Mouse (Mus musculus) adrenal gland, adult 10 weeks (tissue): Measurements from ENCODE around the gene Crbn. TPM values are rescaled to one million over a fixed set of nuclear protein-coding genes. Genes with fewer than 3 reads are reported as not detected.

ENCODE experiments used
- polyA plus RNA-seq: library from polyadenylated mRNA; stranded (reverse); fragments of 350-450 nt; fragmentation: Illumina TruSeq; extraction: RNeasy Lipid Tissue Mini Kit (QIAGEN cat#74804); gene quantifications from one replicate; pipeline ENCODE4 v1.2.3, GENCODE M21; 2014; ENCODE audit warnings: low read depth, low replicate concordance

The Crbn gene
- 141 TPM for polyA plus RNA-seq

GRCm38 (mm10) chr6:106799333-106800226 is at the start of gene Crbn:
Gene Crbn (minus strand): TSS chr6:106800077.

GRCm38 (mm10) chr6:106768640-106769289 is 31.1 kb downstream of the Crbn start, which contains the start of gene Trnt1:
Gene Trnt1 (plus strand): TSS chr6:106769120.

GRCm38 (mm10) chr6:106748887-106749388 is 50.9 kb downstream of the Crbn start, which contains the start of gene Il5ra:
Gene Il5ra (minus strand): TSS chr6:106749037.

Other genes starting within 250 kb of the Crbn start
- not detected for gene Il5ra, start 51.0 kb downstream of the Crbn start, polyA plus RNA-seq
- 121 TPM for gene Trnt1, start 31.0 kb downstream of the Crbn start, polyA plus RNA-seq